Mouse (Mus musculus) limb, embryonic 10.5 days (tissue): ENCODE data around the gene Cdyl2. TPM values are rescaled to one million over a fixed set of nuclear protein-coding genes. Genes with fewer than 3 reads are reported as not detected.
A peak's percentile ranks its signal among the peaks of the same experiment; 100 is the strongest.

ENCODE experiments used
- DNase-seq: peaks from one replicate; pipeline ENCODE4 v3.0.0-alpha.2; 2017; ENCODE audit warnings: low spot score
- H3K27ac ChIP-seq: fragments of 300-500 bp; sonication (generic); 2 replicates; pipeline ENCODE4 v1.5.1; 2016; ENCODE audit warnings: mild to moderate bottlenecking
- H3K27me3 ChIP-seq: fragments of 300-500 bp; sonication (generic); 2 replicates; pipeline ENCODE4 v1.6.1; 2016; ENCODE audit warnings: low read depth, mild to moderate bottlenecking; ENCODE audit not compliant: poor library complexity, severe bottlenecking
- H3K36me3 ChIP-seq: fragments of 300-500 bp; sonication (generic); 2 replicates; pipeline ENCODE4 v1.6.1; 2016; ENCODE audit warnings: mild to moderate bottlenecking, moderate library complexity
- H3K4me1 ChIP-seq: fragments of 300-500 bp; sonication (generic); 2 replicates; pipeline ENCODE4 v1.6.1; 2016
- H3K4me3 ChIP-seq: fragments of 300-500 bp; sonication (generic); 2 replicates; pipeline ENCODE4 v1.5.1; 2016; ENCODE audit warnings: mild to moderate bottlenecking, moderate library complexity
- H3K9me3 ChIP-seq: fragments of 300-500 bp; sonication (generic); replicated peaks from 2 replicates; pipeline ENCODE4 v1.6.1; 2016; ENCODE audit warnings: mild to moderate bottlenecking
- WGBS: fragments of 180-500 bp; shearing (Covaris S2); methylation state at CpG from one replicate; pipeline ENCODE4 v1.1.7; 2016; 5-methylcytosine and 5-hydroxymethylcytosine counted together
- polyA plus RNA-seq: library from polyadenylated mRNA; unstranded; fragments of >200 nt; fragmentation: Nextera tagmentation; extraction: Ambion mirVana; gene quantifications from 2 replicates; pipeline ENCODE4 v1.2.1, GENCODE M21; 2016

Gene Cdyl2
- polyA plus RNA-seq, result 5.3 and 6.1 TPM in 2 replicates

- H3K27me3 ChIP-seq, result peaks cover 26% of the 10 kb centered on the region
- peak; percentile 82 for DNase-seq
- peak within 1 kb of the TSS; percentile 90 for H3K27ac ChIP-seq
- 4% methylated on average over 128 of the region's 129 CpGs for WGBS
- no peaks in the 10 kb centered on the region for H3K36me3 ChIP-seq
- H3K4me3 ChIP-seq, result peak within 1 kb of the TSS; percentile 86
- H3K9me3 ChIP-seq, result no peaks in the 10 kb centered on the region
- peaks cover 15% of the 10 kb centered on the region for H3K4me1 ChIP-seq
These were observed at the start of gene Cdyl2 for GRCm38 (mm10) chr8:116732684-116733647. Cdyl2 (minus strand) TSS chr8:116732991.

GRCm38 (mm10) chr8:116780594-116780993, 47.8 kb upstream of the Cdyl2 start:
- Histone ChIP-seq H3K27ac (no peak overlapping the region), H3K9me3 (no peaks in the 10 kb centered on the region), H3K27me3 (no peaks in the 10 kb centered on the region), H3K4me1 (no peaks in the 10 kb centered on the region), H3K36me3 (no peaks in the 10 kb centered on the region), H3K4me3 (no peak overlapping the region)
- DNase-seq, result no peak
- 82% methylated on average over 8 of the region's 8 CpGs for WGBS

DNA sequence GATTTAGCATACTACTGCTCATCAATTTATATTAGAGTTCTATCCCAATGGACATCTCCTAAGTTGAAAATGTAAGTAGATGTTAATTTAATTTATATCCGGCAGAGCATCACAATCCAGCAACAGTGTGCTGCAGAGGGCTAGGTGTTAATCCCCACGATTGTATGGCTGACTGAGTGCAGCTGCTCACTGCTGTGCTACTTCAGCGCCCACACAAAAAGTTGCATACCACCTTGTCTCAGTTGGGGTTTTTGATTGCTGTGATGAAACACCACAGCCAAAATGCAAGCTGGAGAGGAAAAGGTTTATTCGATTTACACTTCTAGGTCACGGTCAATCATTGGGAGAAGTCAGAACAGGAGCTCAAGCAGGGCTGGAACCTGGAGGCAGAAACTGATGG, 41.4 kb upstream of the Cdyl2 start:
- WGBS, result 91% methylated on average over 5 of the region's 5 CpGs

DNA sequence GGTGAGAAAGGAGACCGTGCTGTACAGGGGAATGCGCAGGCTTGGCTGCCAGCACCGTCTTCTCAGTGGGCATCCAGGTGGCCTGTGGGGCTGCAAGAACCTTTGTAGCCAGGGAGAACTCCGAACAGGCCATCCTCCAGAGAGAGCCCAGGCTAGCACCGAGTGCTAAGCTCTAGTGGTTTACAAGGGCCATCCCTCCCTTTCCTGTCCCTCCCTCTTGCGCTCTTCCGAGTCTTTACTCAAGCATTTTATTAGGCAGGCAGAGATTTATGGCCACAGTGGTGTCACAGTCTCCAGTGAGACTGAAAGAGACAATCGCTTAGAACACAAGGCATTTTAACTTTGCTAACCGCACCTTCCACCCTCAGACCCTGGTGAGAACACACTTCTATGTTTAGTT, 39.9 kb upstream of the Cdyl2 start:
- DNase-seq, result no peak
- Histone ChIP-seq H3K36me3 (no peaks in the 10 kb centered on the region), H3K4me3 (no peak overlapping the region), H3K27ac (peak overlapping the region; percentile 31; the same call in 1 of the 2 replicates), H3K4me1 (no peaks in the 10 kb centered on the region), H3K9me3 (no peaks in the 10 kb centered on the region), H3K27me3 (no peaks in the 10 kb centered on the region)
- 78% methylated on average over 9 of the region's 9 CpGs for WGBS

More for the DNA sequence above, 41.4 kb upstream of the Cdyl2 start:
- no peaks in the 10 kb centered on the region for H3K36me3 ChIP-seq
- no peak for DNase-seq
- H3K27ac ChIP-seq, result no peak overlapping the region
- H3K4me1 ChIP-seq, result no peaks in the 10 kb centered on the region
- no peaks in the 10 kb centered on the region for H3K9me3 ChIP-seq
- no peaks in the 10 kb centered on the region for H3K27me3 ChIP-seq
- no peak overlapping the region for H3K4me3 ChIP-seq

- no peaks in the 10 kb centered on the region for H3K9me3 ChIP-seq
- no peaks in the 10 kb centered on the region for H3K4me1 ChIP-seq
- no peak for DNase-seq
- 76% methylated on average over 7 of the region's 7 CpGs for WGBS
- H3K27me3 ChIP-seq, result no peaks in the 10 kb centered on the region
- no peaks in the 10 kb centered on the region for H3K36me3 ChIP-seq
- no peak overlapping the region for H3K27ac ChIP-seq
- no peak overlapping the region for H3K4me3 ChIP-seq
These were observed 39.1 kb upstream of the Cdyl2 start for GRCm38 (mm10) chr8:116771797-116772343.

DNA sequence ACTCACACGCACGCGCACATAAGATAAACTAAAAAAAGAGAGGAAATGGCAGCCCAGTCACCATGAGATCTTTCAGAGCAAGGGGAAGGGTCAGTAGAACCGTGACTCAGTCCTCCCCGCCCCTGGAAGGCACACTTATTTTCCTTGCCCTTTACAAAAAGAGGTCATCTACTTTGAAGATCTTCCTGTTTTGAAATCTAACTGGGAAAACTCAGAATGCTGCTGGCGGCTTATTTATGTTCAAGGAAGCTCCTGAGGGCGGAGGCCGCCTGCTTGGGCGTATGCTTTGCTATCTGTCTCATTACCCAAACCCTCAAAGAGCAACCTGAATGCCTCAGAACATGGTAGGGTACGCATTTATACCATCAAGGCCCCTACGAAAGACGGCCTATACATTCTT, 38.0 kb upstream of the Cdyl2 start:
- H3K9me3 ChIP-seq, result no peaks in the 10 kb centered on the region
- H3K27ac ChIP-seq, result no peak overlapping the region
- DNase-seq, result no peak
- no peaks in the 10 kb centered on the region for H3K27me3 ChIP-seq
- no peaks in the 10 kb centered on the region for H3K4me1 ChIP-seq
- H3K4me3 ChIP-seq, result no peak overlapping the region
- no peaks in the 10 kb centered on the region for H3K36me3 ChIP-seq
- WGBS, result 79% methylated on average over 12 of the region's 12 CpGs

DNA sequence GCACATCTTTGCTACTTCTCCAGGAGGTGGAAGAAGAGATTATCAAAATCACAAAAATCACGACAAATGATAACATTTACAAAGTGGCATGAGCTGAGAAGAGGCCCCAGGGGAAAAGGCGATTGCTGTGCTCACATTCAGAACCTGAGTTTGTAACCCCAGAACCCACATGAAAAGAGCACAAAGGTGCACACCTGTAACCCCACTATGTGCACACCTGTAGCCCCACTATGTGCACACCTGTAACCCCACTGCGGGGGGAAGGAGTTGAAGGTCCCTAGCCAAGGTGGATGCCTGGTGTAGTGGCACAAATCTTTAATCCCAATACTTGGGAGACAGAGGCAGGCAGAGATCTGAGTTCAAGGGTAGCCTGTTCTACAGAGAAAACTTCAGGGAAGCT, 23.4 kb upstream of the Cdyl2 start:
- 76% methylated on average over 3 of the region's 3 CpGs for WGBS
- no peaks in the 10 kb centered on the region for H3K27me3 ChIP-seq
- H3K4me1 ChIP-seq, result no peaks in the 10 kb centered on the region
- H3K36me3 ChIP-seq, result no peaks in the 10 kb centered on the region
- H3K9me3 ChIP-seq, result no peaks in the 10 kb centered on the region
- no peak overlapping the region for H3K27ac ChIP-seq
- no peak overlapping the region for H3K4me3 ChIP-seq
- no peak for DNase-seq

DNA sequence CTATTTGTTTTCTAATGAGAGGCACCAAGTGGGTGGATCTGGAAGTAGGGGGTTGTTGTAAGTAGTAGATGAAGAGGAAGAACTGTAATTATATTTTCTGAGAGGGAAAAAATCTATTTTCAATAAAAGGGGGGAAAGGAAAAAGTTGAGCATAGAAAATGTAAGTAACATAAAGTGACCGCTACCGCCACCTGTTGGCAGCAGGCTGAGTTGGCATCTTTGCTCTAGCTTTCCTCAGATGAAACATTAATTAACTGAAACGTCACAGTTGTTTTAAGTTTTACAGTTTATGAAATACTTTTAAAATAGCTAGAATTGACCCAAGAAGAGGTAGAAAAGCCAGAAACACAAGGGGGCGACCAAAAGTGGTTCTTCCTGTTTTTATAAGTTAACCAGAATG, 22.8 kb upstream of the Cdyl2 start:
- Histone ChIP-seq H3K27me3 (no peaks in the 10 kb centered on the region), H3K4me1 (no peaks in the 10 kb centered on the region), H3K9me3 (no peaks in the 10 kb centered on the region), H3K4me3 (no peak overlapping the region), H3K36me3 (no peaks in the 10 kb centered on the region), H3K27ac (no peak overlapping the region)
- peak; percentile 50 for DNase-seq
- 11% methylated on average over 4 of the region's 4 CpGs for WGBS

DNA sequence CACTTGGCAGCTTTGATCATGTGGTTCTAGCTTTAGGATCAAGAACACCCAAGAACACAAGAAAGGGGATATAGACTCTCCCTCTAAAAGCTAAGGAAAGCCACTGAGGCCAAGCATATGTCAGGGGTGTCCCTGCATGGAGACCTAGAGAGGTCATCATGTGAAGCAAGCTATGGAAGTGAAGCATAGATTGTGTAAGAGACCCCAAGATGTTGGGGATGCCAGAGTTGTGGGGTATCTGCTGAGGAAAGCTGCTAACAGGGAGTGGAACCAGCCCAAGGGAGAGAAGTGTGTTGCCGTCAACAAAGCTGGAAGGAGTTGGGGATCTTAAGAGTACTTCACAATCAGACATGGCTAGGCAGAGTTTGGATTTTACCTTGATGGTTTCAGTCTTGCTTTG, 7.9 kb upstream of the Cdyl2 start:
- no peak for DNase-seq
- no peak overlapping the region for H3K4me3 ChIP-seq
- WGBS, result 95% methylated on average over 1 of the region's 1 CpGs

DNA sequence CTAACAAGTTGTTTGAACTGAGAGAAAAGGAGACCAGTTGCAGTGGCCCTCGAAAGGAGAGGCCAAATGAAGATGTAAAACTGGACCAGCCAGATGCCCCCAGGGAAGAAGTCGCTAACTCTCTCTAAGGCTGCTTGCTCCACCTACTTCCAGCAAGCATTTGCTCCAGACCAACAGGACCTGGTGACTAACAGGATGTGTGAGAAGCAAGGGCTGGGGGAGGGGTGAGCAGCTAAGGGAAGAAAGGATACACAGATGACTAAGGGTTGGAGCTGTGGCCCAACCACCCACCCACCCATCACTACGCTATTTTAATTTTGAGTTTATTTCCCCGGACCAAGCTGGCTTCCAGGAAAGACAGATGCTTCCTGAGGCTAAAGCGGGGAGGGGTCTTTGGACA, 2.5 kb upstream of the Cdyl2 start:
- DNase-seq, result no peak
- 54% methylated on average over 5 of the region's 5 CpGs for WGBS
- Histone ChIP-seq H3K36me3 (no peaks in the 10 kb centered on the region), H3K27me3 (peaks cover 26% of the 10 kb centered on the region), H3K4me3 (no peak overlapping the region), H3K9me3 (no peaks in the 10 kb centered on the region), H3K27ac (no peak overlapping the region), H3K4me1 (peaks cover 15% of the 10 kb centered on the region)

More for the DNA sequence above, 7.9 kb upstream of the Cdyl2 start:
- H3K4me1 ChIP-seq, result no peaks in the 10 kb centered on the region
- no peaks in the 10 kb centered on the region for H3K36me3 ChIP-seq
- H3K9me3 ChIP-seq, result no peaks in the 10 kb centered on the region
- no peaks in the 10 kb centered on the region for H3K27me3 ChIP-seq
- no peak overlapping the region for H3K27ac ChIP-seq

- no peaks in the 10 kb centered on the region for H3K36me3 ChIP-seq
- 62% methylated on average over 9 of the region's 9 CpGs for whole genome bisulfite sequencing
- no peak overlapping the region for H3K4me3 ChIP-seq
- no peak overlapping the region for H3K27ac ChIP-seq
- H3K9me3 ChIP-seq, result no peaks in the 10 kb centered on the region
- H3K4me1 ChIP-seq, result peaks cover 15% of the 10 kb centered on the region
- H3K27me3 ChIP-seq, result peaks cover 26% of the 10 kb centered on the region
- no peak for DNase-seq
These were observed 1.4 kb upstream of the Cdyl2 start for GRCm38 (mm10) chr8:116734176-116734575.

DNA sequence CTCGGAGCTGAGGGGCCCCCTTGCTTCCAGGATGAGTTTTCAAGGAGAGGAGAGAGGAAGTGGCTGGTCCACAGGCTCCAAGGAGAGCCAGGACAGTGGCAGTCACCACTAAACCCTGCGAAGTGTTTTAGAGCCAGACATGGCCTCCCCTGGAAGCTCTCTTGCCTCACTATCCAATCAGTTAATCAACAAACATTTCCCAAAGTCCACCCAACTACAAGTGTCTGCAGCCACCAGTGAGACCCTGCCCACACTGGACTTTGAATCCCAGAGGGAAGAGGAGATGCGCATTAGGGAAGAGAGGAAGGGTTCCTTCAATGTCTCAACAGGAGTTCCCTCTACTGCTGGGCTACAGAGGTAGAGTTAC, 840 bp upstream of the Cdyl2 start:
- 24% methylated on average over 3 of the region's 3 CpGs for WGBS

DNA sequence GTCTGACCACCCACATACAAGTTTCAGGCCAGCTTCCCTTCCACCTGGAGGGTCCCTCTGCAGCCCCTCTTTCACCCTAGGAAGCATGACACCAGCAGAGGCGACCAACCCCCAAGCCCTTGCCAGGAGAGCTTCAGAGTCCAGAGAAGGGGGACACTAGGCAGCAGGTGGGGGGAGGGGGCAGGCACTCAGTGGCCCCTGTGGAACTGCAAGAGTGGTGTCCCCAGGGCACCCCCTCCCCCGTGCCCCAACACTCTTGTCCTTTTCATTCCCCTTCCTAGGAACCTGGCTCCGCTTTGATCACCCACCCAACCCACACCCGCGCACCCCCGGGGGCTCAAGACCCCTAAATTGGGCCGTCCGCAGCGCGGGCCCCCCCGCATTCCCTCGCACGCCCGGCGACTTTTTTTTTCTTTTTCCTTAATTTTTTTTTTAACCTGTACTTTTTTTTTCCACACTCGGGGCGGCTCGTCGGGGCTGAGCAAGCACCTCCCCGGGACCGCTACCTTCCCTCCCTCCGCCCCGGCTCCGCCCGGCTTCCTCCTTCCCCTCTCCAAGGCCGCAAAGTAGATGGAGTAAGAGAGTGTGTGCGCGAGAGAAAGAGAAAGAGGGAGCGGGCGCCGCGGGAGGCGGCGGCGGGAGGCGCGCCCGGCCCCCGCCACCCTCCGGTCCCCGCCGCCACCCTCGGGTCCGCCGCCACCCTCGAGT, 661 bp downstream of the Cdyl2 start:
- Histone ChIP-seq H3K4me3 (peak overlapping the region; percentile 86), H3K36me3 (no peaks in the 10 kb centered on the region), H3K9me3 (no peaks in the 10 kb centered on the region), H3K27me3 (peaks cover 26% of the 10 kb centered on the region), H3K27ac (peak overlapping the region; percentile 90), H3K4me1 (peaks cover 15% of the 10 kb centered on the region)
- DNase-seq, result peak; percentile 35
- WGBS, result under 1% methylated on average over 43 of the region's 46 CpGs

More for the DNA sequence above, 840 bp upstream of the Cdyl2 start:
- Histone ChIP-seq H3K27me3 (peaks cover 26% of the 10 kb centered on the region), H3K36me3 (no peaks in the 10 kb centered on the region), H3K9me3 (no peaks in the 10 kb centered on the region), H3K27ac (no peak overlapping the region; the same call in 1 of the 2 replicates), H3K4me3 (peak overlapping the region; percentile 86), H3K4me1 (peaks cover 15% of the 10 kb centered on the region)
- DNase-seq, result no peak
